Comparison of ENCODE assay signal across 14 mouse cellular contexts in the genomic region with DNA sequence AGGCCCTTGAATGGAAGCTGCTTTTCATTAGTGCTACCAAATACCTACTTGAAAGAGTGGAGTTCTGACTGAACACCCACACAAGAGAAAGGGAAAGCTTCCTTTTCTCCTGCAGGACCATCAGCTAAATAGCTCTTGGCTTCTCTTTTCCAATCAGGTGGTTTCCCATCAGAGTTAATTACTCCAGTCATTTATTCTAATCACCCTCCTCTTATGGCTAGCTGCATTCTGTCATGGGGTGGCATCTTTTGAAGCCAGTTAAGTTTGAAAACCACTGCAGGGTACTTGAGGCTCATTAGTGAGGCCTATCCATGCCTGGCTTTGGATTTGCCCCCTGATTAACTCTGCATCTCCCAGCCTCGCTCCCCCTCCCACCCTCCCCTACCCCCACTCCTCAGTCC.
A peak's percentile ranks its signal among the peaks of the same experiment; 100 is the strongest.
DNase-seq lines count a peak whose midpoint lies in the region; ATAC-seq and TF ChIP-seq lines count a peak whose summit lies in the region.
"Had no signal": no experiment of that assay in that cellular context is flagged by ENCODE, and none has a peak within 500 bp of the region (broad histone marks: within the 10 kb centered on the region; RNA-seq: fewer than 3 reads in every experiment).

No protein-coding gene starts in this region.

- no peak overlapping the region for H3K4me3 ChIP-seq in embryonic facial prominence, embryonic 14.5 days (ENCODE audit: low read depth, low read length)
- H3K4me3 ChIP-seq in hindbrain, embryonic 15.5 days, result no peak overlapping the region
- no peak overlapping the region for H3K4me3 ChIP-seq in midbrain, postnatal 0 days (ENCODE audit: low read depth, low read length)
- H3K4me3 ChIP-seq in liver, embryonic 11.5 days (ENCODE audit: low read depth, low read length), result no peak overlapping the region
- H3K4me3 ChIP-seq: intestine, embryonic 15.5 days; layer of hippocampus, adult 2 months; liver, embryonic 15.5 days had no signal

- ATAC-seq in embryonic facial prominence, embryonic 14.5 days (ENCODE audit: low read depth), result peak; percentile 91; the same call in 1 of the 2 replicates
- ATAC-seq in hindbrain, embryonic 15.5 days (ENCODE audit: low FRiP score, low read depth), result peak; percentile 94
- ATAC-seq in midbrain, postnatal 0 days (ENCODE audit: low FRiP score), result 0 out of 2 replicates have a peak, but pooled peaks have one; percentile 44
- no peak for ATAC-seq in liver, embryonic 11.5 days (replicated peaks; ENCODE audit: low FRiP score)
- ATAC-seq: intestine, embryonic 15.5 days had no signal

- H3K36me3 ChIP-seq in embryonic facial prominence, embryonic 14.5 days (ENCODE audit: control insufficient read depth, insufficient read depth, low read length), result no peaks in the 10 kb centered on the region
- no peaks in the 10 kb centered on the region for H3K36me3 ChIP-seq in hindbrain, embryonic 15.5 days
- H3K36me3 ChIP-seq in midbrain, postnatal 0 days (ENCODE audit: insufficient read depth, low read length), result no peaks in the 10 kb centered on the region
- H3K36me3 ChIP-seq in liver, embryonic 11.5 days (ENCODE audit: control insufficient read depth, insufficient read depth, low read length), result no peaks in the 10 kb centered on the region
- H3K36me3 ChIP-seq: intestine, embryonic 15.5 days; liver, embryonic 15.5 days had no signal

- TF ChIP-seq POLR2A in brain, embryonic 14.5 days (IDR thresholded peaks at IDR 0.05; ENCODE audit: borderline replicate concordance, extremely low read depth, insufficient read depth, insufficient read length, poor library complexity, severe bottlenecking), result no peak

- peak; percentile 96 for DNase-seq in brain, embryonic 14.5 days (ENCODE audit: low read depth)
- peak; percentile 77 for DNase-seq in embryonic facial prominence, embryonic 14.5 days (ENCODE audit: low spot score)
- DNase-seq in midbrain, postnatal 0 days (ENCODE audit: low spot score), result peak; percentile 78
- DNase-seq in layer of hippocampus, adult 8-10 months (ENCODE audit: low spot score in 2 of 2), result no peak
- no peak for DNase-seq in layer of hippocampus, adult 9-11 months
- DNase-seq in spleen, postnatal 10 days (ENCODE audit: low spot score in 2 of 2), result no peak
- DNase-seq in liver, embryonic 11.5 days (ENCODE audit: low spot score), result no peak
- DNase-seq: heart, adult 18-20 months; thymus, adult 2 months had no signal

- no peaks in the 10 kb centered on the region for H3K9me3 ChIP-seq in embryonic facial prominence, embryonic 14.5 days (ENCODE audit: control insufficient read depth, low read length)
- H3K9me3 ChIP-seq in hindbrain, embryonic 15.5 days, result no peaks in the 10 kb centered on the region
- no peaks in the 10 kb centered on the region for H3K9me3 ChIP-seq in midbrain, postnatal 0 days (ENCODE audit: low read length)
- no peaks in the 10 kb centered on the region for H3K9me3 ChIP-seq in liver, embryonic 11.5 days (ENCODE audit: control insufficient read depth, low read length)
- H3K9me3 ChIP-seq: intestine, embryonic 15.5 days; liver, embryonic 15.5 days had no signal

- no peak for TF ChIP-seq CTCF in brain, embryonic 14.5 days (IDR thresholded peaks at IDR 0.05; ENCODE audit: borderline replicate concordance, extremely low read depth, insufficient read depth, insufficient read length)
- TF ChIP-seq CTCF in midbrain, postnatal 0 days (IDR thresholded peaks at IDR 0.05), result no peak

- H3K27me3 ChIP-seq in embryonic facial prominence, embryonic 14.5 days (replicated peaks; ENCODE audit: control insufficient read depth, insufficient read depth, low read length), result no peaks in the 10 kb centered on the region
- H3K27me3 ChIP-seq in hindbrain, embryonic 15.5 days, result no peaks in the 10 kb centered on the region
- H3K27me3 ChIP-seq in midbrain, postnatal 0 days (ENCODE audit: insufficient read depth, low read length), result no peaks in the 10 kb centered on the region
- H3K27me3 ChIP-seq in liver, embryonic 11.5 days (replicated peaks; ENCODE audit: control insufficient read depth, insufficient read depth, low read length), result no peaks in the 10 kb centered on the region
- H3K27me3 ChIP-seq: CH12.LX; intestine, embryonic 15.5 days; liver, embryonic 15.5 days had no signal

- peak overlapping the region; percentile 46; the same call in 1 of the 2 replicates for H3K27ac ChIP-seq in embryonic facial prominence, embryonic 14.5 days (replicated peaks; ENCODE audit: low read depth, low read length)
- peak overlapping the region; percentile 50 for H3K27ac ChIP-seq in hindbrain, embryonic 15.5 days (replicated peaks)
- H3K27ac ChIP-seq in midbrain, postnatal 0 days (ENCODE audit: low read depth, low read length), result no peak overlapping the region
- no peak overlapping the region for H3K27ac ChIP-seq in liver, embryonic 11.5 days (ENCODE audit: low read depth, low read length)
- H3K27ac ChIP-seq: intestine, embryonic 15.5 days; layer of hippocampus, adult 2 months; liver, embryonic 15.5 days had no signal

- 0% methylated on average over 1 of the region's 1 CpGs for WGBS in embryonic facial prominence, embryonic 14.5 days
- 6% methylated on average over 1 of the region's 1 CpGs for WGBS in hindbrain, embryonic 15.5 days
- 27% methylated on average over 1 of the region's 1 CpGs for WGBS in midbrain, postnatal 0 days
- WGBS in liver, embryonic 11.5 days, result 33% methylated on average over 1 of the region's 1 CpGs

- H3K4me2 ChIP-seq in embryonic facial prominence, embryonic 14.5 days (ENCODE audit: low read depth, low read length), result no peak overlapping the region
- H3K4me2 ChIP-seq in hindbrain, embryonic 15.5 days, result no peak overlapping the region
- no peak overlapping the region for H3K4me2 ChIP-seq in midbrain, postnatal 0 days (ENCODE audit: low read depth, low read length, poor library complexity, severe bottlenecking)
- no peak overlapping the region for H3K4me2 ChIP-seq in liver, embryonic 11.5 days
- H3K4me2 ChIP-seq: intestine, embryonic 15.5 days; liver, embryonic 15.5 days had no signal

- H3K4me1 ChIP-seq in embryonic facial prominence, embryonic 14.5 days (ENCODE audit: control insufficient read depth, insufficient read depth, low read length), result 0 out of 2 replicates have a peak, but pooled peaks cover 7% of the 10 kb centered on the region
- H3K4me1 ChIP-seq in hindbrain, embryonic 15.5 days (replicated peaks), result 0 out of 2 replicates have a peak, but pooled peaks cover 6% of the 10 kb centered on the region
- H3K4me1 ChIP-seq in midbrain, postnatal 0 days (ENCODE audit: insufficient read depth, low read length), result no peaks in the 10 kb centered on the region
- no peaks in the 10 kb centered on the region for H3K4me1 ChIP-seq in liver, embryonic 11.5 days (replicated peaks; ENCODE audit: control insufficient read depth, insufficient read depth, low read length)
- H3K4me1 ChIP-seq: liver, embryonic 15.5 days had no signal

- H3K9ac ChIP-seq in embryonic facial prominence, embryonic 14.5 days (ENCODE audit: low read depth, low read length), result no peak overlapping the region
- H3K9ac ChIP-seq in hindbrain, embryonic 15.5 days, result no peak overlapping the region
- no peak overlapping the region for H3K9ac ChIP-seq in midbrain, postnatal 0 days (replicated peaks; ENCODE audit: low read length, poor library complexity, severe bottlenecking)
- no peak overlapping the region for H3K9ac ChIP-seq in liver, embryonic 11.5 days (ENCODE audit: low read depth, low read length)
- H3K9ac ChIP-seq: intestine, embryonic 15.5 days; liver, embryonic 15.5 days had no signal

Comparison
In these comparisons a context has a peak if more than half of its experiments do, and no peak if none do; other contexts are left out.
1. DNase-seq: peak in brain, embryonic 14.5 days (single experiment), embryonic facial prominence, embryonic 14.5 days (single experiment) and midbrain, postnatal 0 days (single experiment); none in layer of hippocampus, adult 8-10 months (0 of 2), layer of hippocampus, adult 9-11 months (single experiment), spleen, postnatal 10 days (0 of 2) and liver, embryonic 11.5 days (single experiment).
2. H3K27ac ChIP-seq: peak in embryonic facial prominence, embryonic 14.5 days (single experiment) and hindbrain, embryonic 15.5 days (single experiment); none in midbrain, postnatal 0 days (single experiment) and liver, embryonic 11.5 days (single experiment).